Mouse (Mus musculus) myocyte (in vitro differentiated cells): ENCODE results near the gene Eef1b2.

Source experiments
- MYOG ChIP-seq, 3 experiments: IDR thresholded peaks; one replicate each; pipeline ENCODE4 v1.6.1; 2011; ENCODE audit warnings: control low read depth in 2 of 3, low read depth in 2 of 3, mild to moderate bottlenecking in 2 of 3; ENCODE audit not compliant: insufficient read length in 2 of 3, control insufficient read depth in 1 of 3, insufficient read depth in 1 of 3
- POLR2A ChIP-seq: IDR thresholded peaks from one replicate; pipeline ENCODE4 v1.6.1; 2011; ENCODE audit warnings: low read depth, mild to moderate bottlenecking, control low read depth, moderate library complexity; ENCODE audit not compliant: insufficient read length
- USF1 ChIP-seq: IDR thresholded peaks from one replicate; pipeline ENCODE4 v1.6.1; 2011; ENCODE audit warnings: low read depth, mild to moderate bottlenecking, control low read depth, moderate library complexity

DNA sequence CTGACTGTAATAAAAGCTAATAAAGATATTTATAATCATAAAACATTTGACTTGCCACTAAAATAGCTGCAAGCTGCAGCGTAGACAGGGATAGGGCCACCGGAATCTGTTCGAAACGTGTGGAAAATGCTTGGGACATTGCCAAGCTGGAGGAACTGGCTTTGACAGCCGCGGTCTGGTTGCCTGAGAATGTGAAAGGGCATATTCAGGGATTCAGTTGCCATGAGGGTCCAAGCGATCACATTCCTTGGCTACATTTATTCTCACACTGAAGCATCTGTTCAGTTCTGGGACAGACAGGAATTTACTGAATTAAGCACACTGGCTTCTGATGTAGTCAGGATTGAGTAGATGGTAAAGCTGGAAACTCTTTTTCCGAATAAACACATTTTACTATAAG, 14.2 kb downstream of the Eef1b2 start:
- no peak for TF ChIP-seq POLR2A
- TF ChIP-seq MYOG (IDR thresholded peaks at IDR 0.05; ENCODE audit: control insufficient read depth in 1 of 3, insufficient read depth in 1 of 3, insufficient read length in 2 of 3, low read depth in 2 of 3): peak in 2 of 3 experiments; percentile 48 to 81
- no peak for TF ChIP-seq USF1
